Mouse (Mus musculus): Measurements from ENCODE around the gene Kirrel3. TPM values are rescaled to one million over a fixed set of nuclear protein-coding genes. Genes with fewer than 3 reads are reported as not detected.

Gene Kirrel3
- polyA plus RNA-seq, 1 experiment from 2014 or later: 1.3 TPM

DNA sequence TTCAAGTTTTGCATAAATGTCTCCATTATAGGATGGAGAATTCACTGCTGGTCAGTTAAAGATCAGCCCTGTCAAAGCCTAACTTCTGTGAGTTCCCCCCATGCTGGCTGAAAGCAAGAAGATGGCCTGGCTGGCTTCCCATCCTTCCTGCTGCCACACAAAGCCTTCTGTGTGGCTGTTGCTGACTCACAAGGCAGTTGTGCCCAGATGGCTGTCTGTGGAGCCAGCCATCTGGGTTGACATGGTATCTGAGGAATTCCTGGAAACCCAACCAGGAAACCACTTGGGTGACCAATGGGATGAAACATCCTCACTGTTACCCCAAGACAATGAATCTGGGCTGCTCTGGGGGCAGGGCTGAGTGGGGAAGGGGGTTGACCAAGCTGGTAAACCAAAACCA lies 500.5 kb downstream of the Kirrel3 start:
- H3K9me3 ChIP-seq (replicated peaks): no peaks in the 10 kb centered on the region
- H3K27me3 ChIP-seq (replicated peaks): peaks cover 7% of the 10 kb centered on the region; the same call in 1 of the 2 replicates
- ATAC-seq (ENCODE audit: insufficient number of reproducible peaks, low FRiP score): no peak
- no peaks in the 10 kb centered on the region for H3K4me1 ChIP-seq (replicated peaks)
- H3K4me3 ChIP-seq: no peak overlapping the region
- H3K27ac ChIP-seq (ENCODE audit: poor library complexity, severe bottlenecking): no peak overlapping the region
- no peak overlapping the region for H3K9ac ChIP-seq
- no peaks in the 10 kb centered on the region for H3K36me3 ChIP-seq
- H3K4me2 ChIP-seq: no peak overlapping the region

DNA sequence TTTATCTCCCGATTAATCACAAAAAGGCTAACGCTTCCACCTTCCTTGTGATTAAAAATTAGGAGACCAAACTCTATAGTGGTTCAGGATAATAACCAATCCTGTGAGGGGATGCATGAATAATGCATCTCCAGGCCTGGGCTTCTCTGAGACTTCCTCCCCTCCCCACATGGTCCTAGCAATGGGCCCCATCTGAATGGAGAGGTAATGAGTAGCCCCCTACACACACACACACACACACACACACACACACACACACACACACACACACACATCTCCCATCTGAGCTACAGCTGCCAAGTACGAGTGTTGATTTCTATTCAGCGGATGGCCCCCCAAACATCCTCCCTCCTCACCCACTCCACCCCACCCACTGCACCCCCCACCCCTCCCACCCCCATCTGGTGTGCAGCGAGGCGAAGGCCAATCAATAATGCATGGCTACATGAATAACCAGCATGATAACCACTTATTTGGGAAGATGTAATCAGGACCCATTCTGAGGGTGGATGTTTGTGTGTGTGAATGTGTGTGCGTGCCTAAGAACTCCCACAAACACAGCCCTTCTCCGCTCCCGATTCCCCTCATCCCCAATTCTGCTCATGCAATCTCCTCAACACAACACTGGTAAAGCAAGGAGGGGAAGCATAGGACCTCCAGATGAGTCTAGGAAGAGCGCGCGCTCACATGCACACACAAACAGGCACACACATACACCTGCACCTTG lies 501.9 kb downstream of the Kirrel3 start:
- H3K4me2 ChIP-seq: no peak overlapping the region
- H3K36me3 ChIP-seq: no peaks in the 10 kb centered on the region
- no peaks in the 10 kb centered on the region for H3K4me1 ChIP-seq (replicated peaks)
- no peak overlapping the region for H3K27ac ChIP-seq (ENCODE audit: poor library complexity, severe bottlenecking)
- ATAC-seq (ENCODE audit: insufficient number of reproducible peaks, low FRiP score): no peak
- WGBS: 82% methylated on average over 12 of the region's 12 CpGs
- peaks cover 7% of the 10 kb centered on the region; the same call in 1 of the 2 replicates for H3K27me3 ChIP-seq (replicated peaks)
- no peaks in the 10 kb centered on the region for H3K9me3 ChIP-seq (replicated peaks)
- no peak overlapping the region for H3K4me3 ChIP-seq
- no peak overlapping the region for H3K9ac ChIP-seq

DNA sequence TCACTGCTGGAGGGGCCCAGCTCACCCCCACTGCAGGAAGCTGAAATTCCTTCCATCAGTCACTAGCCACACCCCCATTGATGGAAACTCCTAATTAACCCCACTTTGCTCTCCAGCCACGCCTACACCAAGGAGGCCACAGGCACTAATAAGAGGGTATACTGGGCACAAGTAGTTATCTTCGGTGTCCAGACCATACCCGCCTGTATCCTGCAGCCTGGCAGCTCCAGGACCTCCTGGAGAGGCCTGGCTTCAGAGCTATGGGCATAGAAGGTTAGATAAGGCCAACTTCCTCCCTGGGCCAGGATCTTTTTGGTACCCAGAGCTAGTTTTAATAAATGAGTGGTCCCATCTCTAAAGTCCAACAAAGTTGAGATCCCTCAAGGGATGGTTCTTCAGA lies 503.0 kb downstream of the Kirrel3 start:
- Histone ChIP-seq H3K36me3 (no peaks in the 10 kb centered on the region), H3K4me1 (replicated peaks) (peaks cover 11% of the 10 kb centered on the region), H3K9ac (no peak overlapping the region), H3K4me2 (no peak overlapping the region), H3K9me3 (replicated peaks) (no peaks in the 10 kb centered on the region), H3K4me3 (no peak overlapping the region), H3K27ac (ENCODE audit: poor library complexity, severe bottlenecking) (no peak overlapping the region), H3K27me3 (replicated peaks) (peaks cover 7% of the 10 kb centered on the region; the same call in 1 of the 2 replicates)
- ATAC-seq (ENCODE audit: insufficient number of reproducible peaks, low FRiP score): peak; percentile 33; the same call in 1 of the 2 replicates
- WGBS: 59% methylated on average over 3 of the region's 3 CpGs

DNA sequence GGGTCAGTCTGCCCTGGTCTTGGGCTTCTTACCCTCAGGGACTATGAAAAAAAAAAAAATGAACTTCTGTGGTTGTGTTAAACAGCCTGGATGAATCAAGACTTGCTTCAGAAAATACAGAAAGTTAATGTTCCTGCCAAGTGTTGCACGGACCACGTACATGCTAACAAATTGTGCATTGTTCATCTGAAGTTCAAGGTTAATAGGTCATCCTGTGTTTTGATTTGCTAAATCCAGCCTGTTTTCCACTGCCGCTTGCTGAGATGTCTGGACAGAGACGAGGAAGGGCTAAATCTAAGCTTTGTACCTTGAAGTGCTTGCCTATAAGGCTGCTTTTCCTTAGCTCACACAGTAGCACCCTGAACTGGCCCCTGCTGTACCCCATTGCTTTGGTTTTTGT lies 506.5 kb downstream of the Kirrel3 start:
- Histone ChIP-seq H3K4me2 (no peak overlapping the region), H3K9ac (no peak overlapping the region), H3K27me3 (replicated peaks) (no peaks in the 10 kb centered on the region; the same call in 1 of the 2 replicates), H3K27ac (ENCODE audit: poor library complexity, severe bottlenecking) (no peak overlapping the region), H3K36me3 (no peaks in the 10 kb centered on the region), H3K4me1 (replicated peaks) (peaks cover 25% of the 10 kb centered on the region), H3K4me3 (no peak overlapping the region), H3K9me3 (replicated peaks) (no peaks in the 10 kb centered on the region)
- WGBS: 46% methylated on average over 4 of the region's 4 CpGs
- no peak for ATAC-seq (ENCODE audit: insufficient number of reproducible peaks, low FRiP score)

DNA sequence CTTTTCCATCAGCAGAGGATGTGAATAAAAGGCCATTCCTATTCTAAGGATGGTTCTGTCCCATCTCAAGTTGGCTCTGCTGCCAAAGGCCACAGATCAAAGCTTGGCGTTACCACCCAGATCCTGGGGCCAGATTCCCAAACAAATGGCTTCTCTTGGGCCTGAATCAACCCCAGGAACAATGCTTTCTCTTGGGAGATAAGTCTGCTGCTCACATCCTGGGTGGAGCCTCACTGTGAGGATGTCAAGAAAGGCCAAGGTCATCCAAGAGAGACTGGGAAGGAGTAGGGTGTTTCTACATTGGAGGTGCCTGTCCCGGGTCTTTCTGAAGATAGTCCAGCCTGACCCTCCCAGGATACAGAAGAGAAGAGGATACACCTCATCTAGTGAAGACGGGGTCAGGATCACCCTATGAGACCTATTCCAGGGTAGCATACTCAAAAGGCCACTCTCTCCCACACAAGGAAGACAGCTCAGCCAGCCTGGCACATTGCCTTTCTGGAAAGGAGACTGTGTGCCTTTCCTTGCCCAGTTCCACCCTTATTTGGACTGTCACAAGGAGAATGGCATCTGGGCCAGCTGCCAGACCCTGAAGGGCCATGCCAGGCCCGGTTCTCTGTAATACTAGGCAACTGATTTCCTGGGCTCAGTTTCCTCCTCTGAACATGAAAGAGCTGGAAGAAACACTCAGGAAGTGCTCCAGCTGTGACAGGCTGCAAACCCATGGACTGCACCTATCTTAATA lies 507.9 kb downstream of the Kirrel3 start:
- no peak for ATAC-seq (ENCODE audit: insufficient number of reproducible peaks, low FRiP score)
- WGBS: 57% methylated on average over 4 of the region's 4 CpGs
- peak overlapping the region; percentile 37; the same call in 1 of the 2 replicates for H3K27ac ChIP-seq (ENCODE audit: poor library complexity, severe bottlenecking)

DNA sequence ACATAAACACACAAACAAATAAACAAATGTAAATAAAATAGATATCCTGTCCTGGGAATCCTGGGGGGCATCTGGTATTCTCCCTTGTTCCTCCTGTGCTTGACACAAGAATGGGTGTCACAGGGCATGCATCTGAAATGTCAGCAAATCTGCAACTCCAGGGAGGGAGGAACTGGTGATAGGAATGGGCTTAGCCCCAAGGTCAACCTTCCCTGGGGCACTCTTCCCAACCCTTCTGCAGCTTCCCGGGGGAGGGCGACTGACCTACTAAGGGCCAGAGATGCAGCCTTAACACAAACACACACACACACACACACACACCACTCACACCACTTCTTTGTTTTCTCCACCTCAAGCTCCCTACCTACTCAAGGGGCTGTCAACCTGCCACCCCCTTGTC lies 509.4 kb downstream of the Kirrel3 start:
- Histone ChIP-seq H3K4me1 (replicated peaks) (peaks cover 40% of the 10 kb centered on the region), H3K9me3 (replicated peaks) (no peaks in the 10 kb centered on the region), H3K4me2 (no peak overlapping the region), H3K27ac (ENCODE audit: poor library complexity, severe bottlenecking) (no peak overlapping the region), H3K27me3 (replicated peaks) (no peaks in the 10 kb centered on the region; the same call in 1 of the 2 replicates), H3K36me3 (no peaks in the 10 kb centered on the region), H3K4me3 (no peak overlapping the region), H3K9ac (no peak overlapping the region)
- 68% methylated on average over 2 of the region's 2 CpGs for WGBS
- ATAC-seq (ENCODE audit: insufficient number of reproducible peaks, low FRiP score): no peak

More for the DNA sequence above, 507.9 kb downstream of the Kirrel3 start:
- H3K4me3 ChIP-seq: no peak overlapping the region
- no peak overlapping the region for H3K4me2 ChIP-seq
- no peaks in the 10 kb centered on the region for H3K36me3 ChIP-seq
- peaks cover 34% of the 10 kb centered on the region for H3K4me1 ChIP-seq (replicated peaks)
- no peaks in the 10 kb centered on the region; the same call in 1 of the 2 replicates for H3K27me3 ChIP-seq (replicated peaks)
- H3K9ac ChIP-seq: no peak overlapping the region
- H3K9me3 ChIP-seq (replicated peaks): no peaks in the 10 kb centered on the region

DNA sequence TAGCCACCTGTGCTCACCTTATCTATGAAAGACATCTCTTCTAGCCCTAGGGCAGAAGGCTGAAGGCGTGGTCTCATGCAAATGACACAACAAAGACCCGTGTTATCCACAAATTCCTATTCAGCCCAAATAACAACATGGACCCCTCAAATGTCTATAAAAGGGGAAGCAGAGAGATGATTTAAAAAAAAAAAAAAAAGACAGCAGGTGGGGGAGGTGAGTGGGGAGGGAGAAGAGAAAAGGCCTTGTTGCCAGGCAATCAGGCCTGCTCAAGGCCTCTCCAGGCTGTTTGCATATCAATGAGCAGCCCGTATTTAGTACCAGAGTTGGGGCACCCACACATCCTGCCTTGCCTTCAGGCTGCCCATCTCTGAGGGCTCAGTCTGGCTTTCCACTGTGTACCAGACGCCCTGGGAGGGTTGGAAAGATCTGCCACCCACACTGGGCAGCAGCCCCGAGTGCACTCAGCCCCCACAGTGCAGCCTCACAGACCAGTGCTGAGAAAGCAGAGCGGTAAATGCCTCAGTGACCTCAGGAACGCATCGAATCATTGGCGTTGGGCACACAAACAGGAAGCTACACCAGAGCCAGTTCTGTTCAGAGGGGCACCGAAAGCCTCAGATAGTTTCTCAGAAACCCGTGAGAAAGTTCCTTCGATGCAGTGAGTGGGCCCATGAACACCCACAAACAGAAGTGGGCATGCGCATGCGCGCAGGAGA lies 510.1 kb downstream of the Kirrel3 start:
- WGBS: 66% methylated on average over 15 of the region's 15 CpGs

DNA sequence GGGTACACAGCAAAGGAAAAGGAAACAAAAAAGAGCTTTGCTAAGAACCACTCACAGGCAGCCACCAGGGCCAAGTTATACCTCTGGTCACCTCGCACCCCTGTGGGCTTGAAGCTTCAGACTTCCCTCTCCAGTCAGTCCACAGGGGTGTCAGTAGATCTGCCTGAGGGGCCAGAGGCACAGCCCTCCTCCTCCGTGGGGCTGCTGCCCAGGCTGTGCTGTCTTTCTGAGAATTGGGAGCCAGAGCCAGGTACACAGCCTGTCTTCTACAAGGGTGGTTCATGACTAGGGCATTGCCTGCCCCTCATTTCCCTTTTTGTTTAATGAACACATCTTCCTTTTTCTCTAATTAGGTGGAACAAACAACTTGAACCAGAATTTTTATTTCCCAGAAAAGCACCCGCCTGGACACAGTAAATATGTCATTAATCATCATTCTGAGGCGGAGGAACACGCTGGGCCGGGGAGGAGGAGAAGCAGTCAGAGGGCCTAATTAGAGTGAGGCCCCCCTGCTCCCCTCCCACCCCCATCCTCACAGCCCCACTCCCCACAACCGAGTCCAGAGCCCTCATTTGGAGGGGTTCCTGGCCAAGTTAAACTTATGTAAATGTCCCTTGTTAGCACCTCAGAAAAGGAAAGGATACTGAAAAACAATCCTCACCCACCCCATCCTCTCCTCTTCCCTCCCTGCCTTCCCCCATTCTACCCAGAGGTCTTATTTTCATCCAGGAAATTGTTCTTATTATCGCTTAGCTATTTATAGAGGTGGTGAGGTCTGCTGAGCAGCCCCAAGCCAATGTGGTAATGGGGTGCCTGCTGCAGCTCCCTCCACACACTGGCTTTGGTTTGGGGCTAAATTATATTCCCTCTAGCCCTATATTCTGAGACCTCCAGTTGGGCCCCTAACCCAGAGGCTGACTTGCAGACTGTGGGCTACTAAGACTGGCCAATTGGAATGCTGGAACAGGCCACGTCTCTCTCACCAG lies 512.5 kb downstream of the Kirrel3 start:
- Histone ChIP-seq H3K4me2 (no peak overlapping the region), H3K9ac (no peak overlapping the region), H3K9me3 (replicated peaks) (no peaks in the 10 kb centered on the region), H3K27ac (ENCODE audit: poor library complexity, severe bottlenecking) (peak overlapping the region; percentile 37; the same call in 1 of the 2 replicates), H3K4me1 (replicated peaks) (peaks cover 34% of the 10 kb centered on the region), H3K27me3 (replicated peaks) (no peaks in the 10 kb centered on the region), H3K4me3 (no peak overlapping the region), H3K36me3 (no peaks in the 10 kb centered on the region)
- ATAC-seq (ENCODE audit: insufficient number of reproducible peaks, low FRiP score): no peak
- 35% methylated on average over 9 of the region's 9 CpGs for WGBS

More for the DNA sequence above, 510.1 kb downstream of the Kirrel3 start:
- Histone ChIP-seq H3K36me3 (no peaks in the 10 kb centered on the region), H3K4me1 (replicated peaks) (peaks cover 40% of the 10 kb centered on the region), H3K27ac (ENCODE audit: poor library complexity, severe bottlenecking) (no peak overlapping the region), H3K27me3 (replicated peaks) (no peaks in the 10 kb centered on the region; the same call in 1 of the 2 replicates), H3K4me2 (no peak overlapping the region), H3K9ac (no peak overlapping the region), H3K4me3 (no peak overlapping the region), H3K9me3 (replicated peaks) (no peaks in the 10 kb centered on the region)
- ATAC-seq (ENCODE audit: insufficient number of reproducible peaks, low FRiP score): no peak

DNA sequence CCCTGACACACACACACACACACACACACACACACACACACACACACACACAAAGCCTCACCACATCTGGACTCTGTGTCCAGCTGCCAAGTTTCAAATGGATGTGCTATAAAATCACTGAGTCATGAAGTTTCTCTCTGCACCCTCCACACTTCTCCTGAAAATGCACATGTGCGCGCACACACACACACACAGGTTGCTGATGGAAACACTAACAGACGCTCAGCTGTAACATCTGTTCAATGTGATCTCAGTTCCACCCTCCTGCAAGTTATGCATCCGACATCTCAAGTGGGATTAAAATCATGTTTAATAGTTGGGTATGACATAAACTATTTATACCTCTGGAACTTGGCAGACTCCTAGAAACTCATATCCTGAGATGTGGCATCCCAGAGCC lies 518.4 kb downstream of the Kirrel3 start:
- WGBS: 85% methylated on average over 4 of the region's 4 CpGs
- Histone ChIP-seq H3K27me3 (replicated peaks) (peaks cover 18% of the 10 kb centered on the region; the same call in 1 of the 2 replicates), H3K4me3 (no peak overlapping the region), H3K9me3 (replicated peaks) (no peaks in the 10 kb centered on the region), H3K36me3 (no peaks in the 10 kb centered on the region), H3K9ac (no peak overlapping the region), H3K27ac (ENCODE audit: poor library complexity, severe bottlenecking) (no peak overlapping the region), H3K4me2 (no peak overlapping the region), H3K4me1 (replicated peaks) (peaks cover 1% of the 10 kb centered on the region; the same call in 1 of the 2 replicates)
- ATAC-seq (ENCODE audit: insufficient number of reproducible peaks, low FRiP score): no peak

DNA sequence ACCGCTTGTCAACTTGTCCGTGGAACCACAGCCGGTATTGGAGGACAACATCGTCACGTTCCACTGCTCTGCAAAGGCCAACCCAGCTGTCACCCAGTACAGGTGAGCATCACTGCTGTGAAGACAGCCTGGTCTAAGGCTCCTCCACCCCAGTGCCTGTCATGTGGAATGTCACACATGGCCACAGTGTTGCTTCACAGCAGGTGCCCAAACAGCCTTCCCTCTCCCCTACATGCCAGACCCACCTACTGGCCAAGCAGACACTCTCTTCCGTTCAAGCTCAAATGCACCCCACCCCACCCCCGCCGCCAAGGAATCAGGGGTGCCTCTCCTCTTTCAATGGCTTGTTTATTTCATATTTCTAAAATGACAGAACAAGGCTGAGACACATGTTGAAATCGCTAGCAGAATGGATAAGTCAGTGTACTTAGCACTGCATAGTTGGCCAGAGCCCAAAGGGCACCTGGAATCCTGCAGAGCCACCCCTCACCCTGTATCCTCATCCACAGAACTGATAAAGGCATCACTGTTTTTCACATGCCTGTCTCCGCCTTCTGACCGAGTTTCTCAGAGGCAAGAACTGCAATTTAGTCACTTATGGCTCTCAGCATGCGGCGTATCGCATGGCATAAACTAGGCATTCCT lies 522.1 kb downstream of the Kirrel3 start:
- H3K27me3 ChIP-seq (replicated peaks): peaks cover 19% of the 10 kb centered on the region; the same call in 1 of the 2 replicates
- no peak overlapping the region for H3K4me2 ChIP-seq
- no peaks in the 10 kb centered on the region for H3K4me1 ChIP-seq (replicated peaks)
- no peaks in the 10 kb centered on the region for H3K9me3 ChIP-seq (replicated peaks)
- 74% methylated on average over 14 of the region's 14 CpGs for WGBS
- no peak overlapping the region for H3K9ac ChIP-seq
- H3K4me3 ChIP-seq: no peak overlapping the region
- H3K36me3 ChIP-seq: no peaks in the 10 kb centered on the region
- no peak for ATAC-seq (ENCODE audit: insufficient number of reproducible peaks, low FRiP score)
- H3K27ac ChIP-seq (ENCODE audit: poor library complexity, severe bottlenecking): no peak overlapping the region

Data from heart, embryonic 12.5 days (tissue).